Mouse (Mus musculus): Measurements from ENCODE around the gene Tmem106c.

- TF ChIP-seq POLR2A (IDR thresholded peaks at IDR 0.05; ENCODE audit: borderline replicate concordance, extremely low read depth, low read depth, low read length) (no peak), CTCF (IDR thresholded peaks at IDR 0.05; ENCODE audit: insufficient read depth, low read length) (no peak)
Observed at GRCm38 (mm10) chr15:97952889-97953189, 11.2 kb upstream of the Tmem106c start.

Measured in lung, adult 2 months (tissue).